Mouse (Mus musculus): ENCODE results near the gene Sele.

DNA sequence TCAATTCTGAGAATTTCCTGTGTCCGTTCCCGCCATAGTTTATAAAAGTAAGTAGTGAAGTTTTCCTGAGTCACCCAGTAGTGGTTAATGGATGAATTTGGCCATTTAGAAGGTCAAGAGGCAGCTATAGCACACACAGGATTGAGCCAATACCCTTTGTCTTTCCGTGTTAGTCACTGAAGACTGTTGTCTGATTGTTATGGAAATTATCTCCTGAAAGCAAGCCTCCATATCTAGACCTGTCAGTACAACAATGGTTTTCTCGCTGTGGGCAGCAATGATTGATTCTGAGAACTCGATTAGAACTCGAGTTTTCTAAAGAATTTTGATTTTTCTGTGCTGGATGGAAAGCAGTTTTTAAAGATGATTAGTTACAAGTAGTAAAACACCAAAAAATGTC is 28.2 kb upstream of the Sele start:
- TF ChIP-seq GATA1 (IDR thresholded peaks at IDR 0.05; ENCODE audit: borderline replicate concordance, low read length) (no peak), FLI1 (IDR thresholded peaks at IDR 0.05; ENCODE audit: low read length) (no peak)
